5 mouse cellular contexts compared by ENCODE assay signal in genomic region chr14:61606088-61606487, GRCm38 (mm10). TPM values are rescaled to one million over a fixed set of nuclear protein-coding genes. Genes with fewer than 3 reads are reported as not detected.
DNase-seq lines count a peak whose midpoint lies in the region; TF ChIP-seq lines count a peak whose summit lies in the region.
"Not testable (repeated sequence)": the region's sequence is repeated elsewhere in the genome, so short reads cannot be mapped to it uniquely, and the experiment has no call there.
"Had no signal": no experiment of that assay in that cellular context is flagged by ENCODE, and none has a peak within 500 bp of the region (broad histone marks: within the 10 kb centered on the region; RNA-seq: fewer than 3 reads in every experiment).

No protein-coding gene starts in this region.

- dilution Hi-C loops in CH12.LX (cut with MboI; ENCODE audit: extremely low pct_ligation_motif_present, extremely low pct_unique_long_range_greater_than_20kb, low sequenced_read_pairs) = not testable (repeated sequence)

- H3K36me3 ChIP-seq in CH12.LX (replicated peaks in 1 of 2; ENCODE audit: control insufficient read depth in 1 of 2, insufficient read depth in 1 of 2, low read length in 1 of 2) (peaks cover 7 to 27% of the 10 kb centered on the region in 2 experiments), ES-E14 (ENCODE audit: control insufficient read depth, insufficient read depth, low read length, poor library complexity, severe bottlenecking) (peaks cover 14% of the 10 kb centered on the region)
- H3K36me3 ChIP-seq in MEL (ENCODE audit: control insufficient read depth in 1 of 2, insufficient read depth in 2 of 2, low read length in 2 of 2) = not testable (repeated sequence)

- TF ChIP-seq RAD21 in CH12.LX (IDR thresholded peaks at IDR 0.05; ENCODE audit: low read depth, low read length); MEL (IDR thresholded peaks at IDR 0.05; ENCODE audit: low read depth, low read length): not testable (repeated sequence)

- not testable (repeated sequence) for H3K79me2 ChIP-seq in CH12.LX (replicated peaks; ENCODE audit: control insufficient read depth, extremely low read depth, insufficient read depth, poor library complexity, severe bottlenecking); MEL (ENCODE audit: control insufficient read depth, insufficient read depth, low read length, poor library complexity)

- not testable (repeated sequence) for H3K9me3 ChIP-seq in CH12.LX (replicated peaks; ENCODE audit: low read length); ES-E14 (ENCODE audit: control insufficient read depth, insufficient read depth, low read depth, low read length); MEL (replicated peaks; ENCODE audit: insufficient read depth, low read length)

- not testable (repeated sequence) for TF ChIP-seq POLR2A in CH12.LX (IDR thresholded peaks at IDR 0.05; ENCODE audit: low read depth, low read length); MEL (IDR thresholded peaks at IDR 0.05; ENCODE audit: control insufficient read depth in 1 of 2, insufficient read depth in 1 of 2, low read depth in 1 of 2, low read length in 2 of 2, poor library complexity in 1 of 2)

- H3K4me1 ChIP-seq in CH12.LX (ENCODE audit: control insufficient read depth in 1 of 2, insufficient read depth in 2 of 2); MEL (ENCODE audit: control insufficient read depth in 1 of 2, insufficient read depth in 2 of 2, low read length in 2 of 2): not testable (repeated sequence)
- H3K4me1 ChIP-seq in ES-E14 (ENCODE audit: control insufficient read depth in 2 of 2, insufficient read depth in 2 of 2, low read length in 2 of 2, poor library complexity in 1 of 2) = peaks cover 7 to 22% of the 10 kb centered on the region in 2 experiments

- TF ChIP-seq EP300 in CH12.LX (IDR thresholded peaks at IDR 0.05; ENCODE audit: low read length); MEL (IDR thresholded peaks at IDR 0.05; ENCODE audit: low read depth in 1 of 2, low read length in 2 of 2): not testable (repeated sequence)

- in situ Hi-C loops in CH12.LX (cut with MboI; ENCODE audit: low pct_ligation_motif_present, low pct_unique_long_range_greater_than_20kb, low sequenced_read_pairs); ES-E14 (cut with MboI; ENCODE audit: low sequenced_read_pairs in 2 of 2, unreplicated experiment in 2 of 2): not testable (repeated sequence)

- not testable (repeated sequence) for H3K27ac ChIP-seq in CH12.LX (ENCODE audit: insufficient read depth, low read depth); ES-E14 (ENCODE audit: insufficient read depth, low read depth, low read length, poor library complexity, severe bottlenecking); MEL (ENCODE audit: control insufficient read depth, low read depth, low read length)

- not testable (repeated sequence) for DNase-seq in CH12.LX (ENCODE audit: extremely low read depth); ES-E14 (ENCODE audit: low read depth, low spot score); MEL (ENCODE audit: low read depth, low spot score)
- DNase-seq in heart, adult 11 months = peak; percentile 24

- H3K4me2 ChIP-seq in CH12.LX (ENCODE audit: insufficient read depth, low read depth, poor library complexity, severe bottlenecking) = not testable (repeated sequence)

- TF ChIP-seq CTCF in CH12.LX (conservative IDR thresholded peaks at IDR 0.05 in 1 of 2, IDR thresholded peaks at IDR 0.05 in 1 of 2; ENCODE audit: low read depth in 2 of 2, low read length in 2 of 2); MEL (IDR thresholded peaks at IDR 0.05 in 2 of 3, conservative IDR thresholded peaks at IDR 0.05 in 1 of 3; ENCODE audit: control insufficient read depth in 1 of 3, insufficient read depth in 1 of 3, low read depth in 2 of 3, low read length in 3 of 3, poor library complexity in 1 of 3, severe bottlenecking in 1 of 3): not testable (repeated sequence)

- H3K9ac ChIP-seq in CH12.LX (ENCODE audit: insufficient read depth, low read depth); ES-E14 (ENCODE audit: insufficient read depth, low read depth, low read length, poor library complexity, severe bottlenecking); MEL (ENCODE audit: control insufficient read depth, low read depth, low read length, poor library complexity, severe bottlenecking): not testable (repeated sequence)

- not testable (repeated sequence) for H3K27me3 ChIP-seq in CH12.LX (replicated peaks); MEL (ENCODE audit: control insufficient read depth in 1 of 2, insufficient read depth in 2 of 2, low read length in 2 of 2)

- not testable (repeated sequence) for H3K4me3 ChIP-seq in CH12.LX (replicated peaks in 1 of 3; ENCODE audit: low read depth in 2 of 3, low read length in 2 of 3, poor library complexity in 1 of 3); ES-E14 (ENCODE audit: insufficient read depth in 1 of 2, low read depth in 1 of 2, low read length in 2 of 2, poor library complexity in 1 of 2, severe bottlenecking in 1 of 2); MEL (ENCODE audit: control insufficient read depth in 1 of 2, insufficient read depth in 1 of 2, low read depth in 2 of 2, low read length in 2 of 2)

TF ChIP-seq in CH12.LX, 34 proteins besides CTCF, POLR2A, EP300 and RAD21:
- peak; percentile 83; the same call in 1 of the 2 replicates for TF ChIP-seq MAFK (IDR thresholded peaks at IDR 0.05; ENCODE audit: insufficient replicate concordance, low read length)

TF ChIP-seq in ES-E14, 5 proteins besides CTCF, POLR2A, EP300 and RAD21:
- TF ChIP-seq MAFK (IDR thresholded peaks at IDR 0.05; ENCODE audit: insufficient read depth, low read depth, low read length) = peak; percentile 87

TF ChIP-seq in MEL, 35 proteins besides CTCF, POLR2A, EP300 and RAD21:
- peak; percentile 59; the same call in 1 of the 2 replicates for TF ChIP-seq MAFK (IDR thresholded peaks at IDR 0.05; ENCODE audit: borderline replicate concordance, low read depth, low read length)

RNA-seq across cellular contexts. Expression of gene Kcnrg, which starts 1.2 kb away (rescaled TPM):
- not detected in 2 replicates for total RNA-seq in CH12.LX (2012; rRNA removed)
- total RNA-seq in CH12.LX (2014; rRNA removed) = 0.12 and 0.26 TPM in 2 replicates
- 0.13 TPM in 1 of 2 replicates, not detected in the other for polyA plus RNA-seq in CH12.LX (2012; ENCODE audit: insufficient read length, low read depth)
- 0.27 and 1.2 TPM in 2 replicates for total RNA-seq in ES-E14 (2012; rRNA removed)
- 0.04 TPM in 1 of 2 replicates, not detected in the other for total RNA-seq in MEL (2012; rRNA removed)
- polyA plus RNA-seq in MEL (2012; ENCODE audit: insufficient read depth in 1 of 2, insufficient read length in 2 of 2, low read depth in 1 of 2, low replicate concordance in 2 of 2, missing spikeins in 1 of 2) = under 1 TPM in 1 of 2 experiments, not detected in 1; 0.15 TPM
- polyA plus RNA-seq: G1E had no signal

RNA-seq across cellular contexts. Expression of gene Trim13, which starts 8.0 kb away (rescaled TPM):
- 3.2 and 3.9 TPM in 2 replicates for total RNA-seq in CH12.LX (2012; rRNA removed)
- 7.9 and 11.3 TPM in 2 replicates for total RNA-seq in CH12.LX (2014; rRNA removed)
- polyA plus RNA-seq in CH12.LX (2012; ENCODE audit: insufficient read length, low read depth) = 5.7 and 7.5 TPM in 2 replicates
- total RNA-seq in ES-E14 (2012; rRNA removed) = 19.1 and 57.9 TPM in 2 replicates
- total RNA-seq in MEL (2012; rRNA removed) = 5.4 and 5.9 TPM in 2 replicates
- polyA plus RNA-seq in MEL (2012; ENCODE audit: insufficient read depth in 1 of 2, insufficient read length in 2 of 2, low read depth in 1 of 2, low replicate concordance in 2 of 2, missing spikeins in 1 of 2) = 1 to 10 TPM in 1 of 2 experiments, not detected in 1; 4.8 TPM

RNA-seq across cellular contexts. Expression of gene Spryd7, which starts 49.4 kb away (rescaled TPM):
- total RNA-seq in CH12.LX (2012; rRNA removed) = 10.6 and 11.1 TPM in 2 replicates
- 23.1 and 24.2 TPM in 2 replicates for total RNA-seq in CH12.LX (2014; rRNA removed)
- 14.0 and 15.3 TPM in 2 replicates for polyA plus RNA-seq in CH12.LX (2012; ENCODE audit: insufficient read length, low read depth)
- 5.1 and 6.0 TPM in 2 replicates for total RNA-seq in ES-E14 (2012; rRNA removed)
- 16.4 and 18.5 TPM in 2 replicates for total RNA-seq in MEL (2012; rRNA removed)
- polyA plus RNA-seq in MEL (2012; ENCODE audit: insufficient read depth in 1 of 2, insufficient read length in 2 of 2, low read depth in 1 of 2, low replicate concordance in 2 of 2, missing spikeins in 1 of 2) = 10 to 100 TPM in 1 of 2 experiments, not detected in 1; 14.3 TPM
